Mouse (Mus musculus): ENCODE measurements around the gene Ttc8. TPM values are rescaled to one million over a fixed set of nuclear protein-coding genes. Genes with fewer than 3 reads are reported as not detected.

The Ttc8 gene
- polyA plus RNA-seq, 1 experiment from 2014 or later = 39.2 TPM

GRCm38 (mm10) chr12:99004752-99005151, 84.4 kb downstream of the Ttc8 start:
- Histone ChIP-seq H3K36me3 (ENCODE audit: control insufficient read depth, insufficient read depth) (no peaks in the 10 kb centered on the region), H3K9ac (replicated peaks; ENCODE audit: low read depth, low read length) (no peak overlapping the region), H3K27ac (ENCODE audit: low read length) (no peak overlapping the region), H3K27me3 (replicated peaks; ENCODE audit: control insufficient read depth, insufficient read depth, low read length) (no peaks in the 10 kb centered on the region), H3K9me3 (ENCODE audit: control insufficient read depth, low read length) (no peaks in the 10 kb centered on the region), H3K4me2 (ENCODE audit: low read length) (no peak overlapping the region), H3K4me3 (replicated peaks; ENCODE audit: low read length) (no peak overlapping the region), H3K4me1 (replicated peaks; ENCODE audit: control insufficient read depth, insufficient read depth, low read length) (0 out of 2 replicates have a peak, but pooled peaks cover 2% of the 10 kb centered on the region)
- no peak for ATAC-seq
- WGBS = 95% methylated on average over 2 of the region's 2 CpGs

GRCm38 (mm10) chr12:99008786-99009185, 88.4 kb downstream of the Ttc8 start:
- H3K27ac ChIP-seq (ENCODE audit: low read length) = no peak overlapping the region
- 44% methylated on average over 1 of the region's 1 CpGs for WGBS

GRCm38 (mm10) chr12:99009430-99009829, 89.1 kb downstream of the Ttc8 start:
- Histone ChIP-seq H3K9me3 (ENCODE audit: control insufficient read depth, low read length) (no peaks in the 10 kb centered on the region; the same call in 1 of the 2 replicates), H3K4me2 (ENCODE audit: low read length) (no peak overlapping the region), H3K4me1 (replicated peaks; ENCODE audit: control insufficient read depth, insufficient read depth, low read length) (peaks cover 22% of the 10 kb centered on the region), H3K27ac (ENCODE audit: low read length) (no peak overlapping the region), H3K36me3 (ENCODE audit: control insufficient read depth, insufficient read depth) (no peaks in the 10 kb centered on the region), H3K9ac (replicated peaks; ENCODE audit: low read depth, low read length) (no peak overlapping the region), H3K27me3 (replicated peaks; ENCODE audit: control insufficient read depth, insufficient read depth, low read length) (no peaks in the 10 kb centered on the region), H3K4me3 (replicated peaks; ENCODE audit: low read length) (no peak overlapping the region)
- WGBS = 7% methylated on average over 4 of the region's 4 CpGs
- ATAC-seq = no peak

More at GRCm38 (mm10) chr12:99008786-99009185, 88.4 kb downstream of the Ttc8 start:
- Histone ChIP-seq H3K9me3 (ENCODE audit: control insufficient read depth, low read length) (no peaks in the 10 kb centered on the region; the same call in 1 of the 2 replicates), H3K27me3 (replicated peaks; ENCODE audit: control insufficient read depth, insufficient read depth, low read length) (no peaks in the 10 kb centered on the region), H3K36me3 (ENCODE audit: control insufficient read depth, insufficient read depth) (no peaks in the 10 kb centered on the region), H3K4me1 (replicated peaks; ENCODE audit: control insufficient read depth, insufficient read depth, low read length) (peaks cover 22% of the 10 kb centered on the region), H3K4me3 (replicated peaks; ENCODE audit: low read length) (no peak overlapping the region), H3K9ac (replicated peaks; ENCODE audit: low read depth, low read length) (no peak overlapping the region), H3K4me2 (ENCODE audit: low read length) (no peak overlapping the region)
- no peak for ATAC-seq

- no peak overlapping the region for H3K4me2 ChIP-seq (ENCODE audit: low read length)
- WGBS = 45% methylated on average over 6 of the region's 6 CpGs
- peak overlapping the region; percentile 71 for H3K27ac ChIP-seq (ENCODE audit: low read length)
- no peak overlapping the region for H3K4me3 ChIP-seq (replicated peaks; ENCODE audit: low read length)
- H3K27me3 ChIP-seq (replicated peaks; ENCODE audit: control insufficient read depth, insufficient read depth, low read length) = no peaks in the 10 kb centered on the region
- no peaks in the 10 kb centered on the region for H3K36me3 ChIP-seq (ENCODE audit: control insufficient read depth, insufficient read depth)
- peaks cover 22% of the 10 kb centered on the region for H3K4me1 ChIP-seq (replicated peaks; ENCODE audit: control insufficient read depth, insufficient read depth, low read length)
- no peak for ATAC-seq
- H3K9ac ChIP-seq (replicated peaks; ENCODE audit: low read depth, low read length) = no peak overlapping the region
- no peaks in the 10 kb centered on the region; the same call in 1 of the 2 replicates for H3K9me3 ChIP-seq (ENCODE audit: control insufficient read depth, low read length)
Observed at GRCm38 (mm10) chr12:99010044-99010443, 89.7 kb downstream of the Ttc8 start.

- Histone ChIP-seq H3K9ac (replicated peaks; ENCODE audit: low read depth, low read length) (peak overlapping the region; percentile 22), H3K4me2 (ENCODE audit: low read length) (peak overlapping the region; percentile 48), H3K4me1 (replicated peaks; ENCODE audit: control insufficient read depth, insufficient read depth, low read length) (peaks cover 22% of the 10 kb centered on the region), H3K9me3 (ENCODE audit: control insufficient read depth, low read length) (no peaks in the 10 kb centered on the region; the same call in 1 of the 2 replicates), H3K36me3 (ENCODE audit: control insufficient read depth, insufficient read depth) (no peaks in the 10 kb centered on the region), H3K27ac (ENCODE audit: low read length) (peak overlapping the region; percentile 71), H3K27me3 (replicated peaks; ENCODE audit: control insufficient read depth, insufficient read depth, low read length) (no peaks in the 10 kb centered on the region), H3K4me3 (replicated peaks; ENCODE audit: low read length) (peak overlapping the region; percentile 18)
- 1% methylated on average over 22 of the region's 22 CpGs for WGBS
- ATAC-seq = peak; percentile 93
Observed at GRCm38 (mm10) chr12:99011161-99011861, 90.9 kb downstream of the Ttc8 start.

GRCm38 (mm10) chr12:99015870-99016269, 95.5 kb downstream of the Ttc8 start:
- Histone ChIP-seq H3K36me3 (ENCODE audit: control insufficient read depth, insufficient read depth) (no peaks in the 10 kb centered on the region), H3K9ac (replicated peaks; ENCODE audit: low read depth, low read length) (no peak overlapping the region)

GRCm38 (mm10) chr12:99024430-99024960, 104.1 kb downstream of the Ttc8 start:
- Histone ChIP-seq H3K27ac (ENCODE audit: low read length) (no peak overlapping the region), H3K9me3 (ENCODE audit: control insufficient read depth, low read length) (no peaks in the 10 kb centered on the region), H3K36me3 (ENCODE audit: control insufficient read depth, insufficient read depth) (no peaks in the 10 kb centered on the region), H3K27me3 (replicated peaks; ENCODE audit: control insufficient read depth, insufficient read depth, low read length) (no peaks in the 10 kb centered on the region), H3K4me2 (ENCODE audit: low read length) (no peak overlapping the region), H3K9ac (replicated peaks; ENCODE audit: low read depth, low read length) (no peak overlapping the region), H3K4me1 (replicated peaks; ENCODE audit: control insufficient read depth, insufficient read depth, low read length) (peaks cover 9% of the 10 kb centered on the region), H3K4me3 (replicated peaks; ENCODE audit: low read length) (no peak overlapping the region)
- ATAC-seq = no peak
- 71% methylated on average over 6 of the region's 6 CpGs for WGBS

More at GRCm38 (mm10) chr12:99015870-99016269, 95.5 kb downstream of the Ttc8 start:
- Histone ChIP-seq H3K4me1 (replicated peaks; ENCODE audit: control insufficient read depth, insufficient read depth, low read length) (peaks cover 13% of the 10 kb centered on the region), H3K27me3 (replicated peaks; ENCODE audit: control insufficient read depth, insufficient read depth, low read length) (no peaks in the 10 kb centered on the region), H3K4me3 (replicated peaks; ENCODE audit: low read length) (no peak overlapping the region), H3K9me3 (ENCODE audit: control insufficient read depth, low read length) (no peaks in the 10 kb centered on the region; the same call in 1 of the 2 replicates), H3K27ac (ENCODE audit: low read length) (no peak overlapping the region), H3K4me2 (ENCODE audit: low read length) (no peak overlapping the region)
- 96% methylated on average over 4 of the region's 4 CpGs for WGBS
- ATAC-seq = no peak

- H3K27ac ChIP-seq (ENCODE audit: low read length) = no peak overlapping the region
- WGBS = 43% methylated on average over 2 of the region's 2 CpGs
Observed at GRCm38 (mm10) chr12:99026291-99026690, 105.9 kb downstream of the Ttc8 start.

GRCm38 (mm10) chr12:99028665-99029064, 108.3 kb downstream of the Ttc8 start:
- Histone ChIP-seq H3K27me3 (replicated peaks; ENCODE audit: control insufficient read depth, insufficient read depth, low read length) (no peaks in the 10 kb centered on the region), H3K9me3 (ENCODE audit: control insufficient read depth, low read length) (no peaks in the 10 kb centered on the region), H3K36me3 (ENCODE audit: control insufficient read depth, insufficient read depth) (no peaks in the 10 kb centered on the region), H3K4me1 (replicated peaks; ENCODE audit: control insufficient read depth, insufficient read depth, low read length) (peaks cover 21% of the 10 kb centered on the region), H3K9ac (replicated peaks; ENCODE audit: low read depth, low read length) (no peak overlapping the region), H3K4me3 (replicated peaks; ENCODE audit: low read length) (no peak overlapping the region), H3K27ac (ENCODE audit: low read length) (peak overlapping the region; percentile 10; the same call in 1 of the 2 replicates), H3K4me2 (ENCODE audit: low read length) (no peak overlapping the region)
- no peak for ATAC-seq
- 42% methylated on average over 5 of the region's 5 CpGs for WGBS

More at GRCm38 (mm10) chr12:99026291-99026690, 105.9 kb downstream of the Ttc8 start:
- Histone ChIP-seq H3K4me1 (replicated peaks; ENCODE audit: control insufficient read depth, insufficient read depth, low read length) (peaks cover 21% of the 10 kb centered on the region), H3K4me2 (ENCODE audit: low read length) (no peak overlapping the region), H3K9ac (replicated peaks; ENCODE audit: low read depth, low read length) (no peak overlapping the region), H3K4me3 (replicated peaks; ENCODE audit: low read length) (no peak overlapping the region), H3K9me3 (ENCODE audit: control insufficient read depth, low read length) (no peaks in the 10 kb centered on the region), H3K36me3 (ENCODE audit: control insufficient read depth, insufficient read depth) (no peaks in the 10 kb centered on the region), H3K27me3 (replicated peaks; ENCODE audit: control insufficient read depth, insufficient read depth, low read length) (no peaks in the 10 kb centered on the region)
- peak; percentile 79 for ATAC-seq
